In genomic region chr10:6694218-6694850, GRCm38 (mm10) we compare ENCODE assay signal across 8 mouse cellular contexts.
DNase-seq lines count a peak whose midpoint lies in the region; ATAC-seq and TF ChIP-seq lines count a peak whose summit lies in the region.

No protein-coding gene starts in this region.

- peak; percentile 73 for TF ChIP-seq CTCF in Patski (IDR thresholded peaks at IDR 0.05)
- TF ChIP-seq CTCF in layer of hippocampus, adult 2 months (conservative IDR thresholded peaks at IDR 0.05): peak; percentile 98

- no peak for DNase-seq in Patski (ENCODE audit: low read depth, low spot score)
- peak; percentile 29 for DNase-seq in c-Kit-positive CD71-negative TER-119-negative erythroid progenitor cells, embryonic 14.5 days (ENCODE audit: low read depth)
- peak; percentile 31 for DNase-seq in forebrain, embryonic 10.5 days (ENCODE audit: extremely low spot score, low spot score)
- peak; percentile 56 to 68 for DNase-seq in heart, postnatal 10 days
- DNase-seq in layer of hippocampus, adult 2 months (ENCODE audit: low spot score in 2 of 2): peak; percentile 42 to 59
- DNase-seq in lung, postnatal 25 days (ENCODE audit: low spot score): peak; percentile 12
- peak; percentile 65 to 75 for DNase-seq in right cerebral cortex, postnatal 10 days (ENCODE audit: low spot score in 2 of 2)

- no peak overlapping the region for H3K27ac ChIP-seq in forebrain, embryonic 10.5 days
- no peak overlapping the region for H3K27ac ChIP-seq in layer of hippocampus, adult 2 months

- CTCF ChIA-PET in Patski (lab: Charles Lee): interaction anchor here (1.0 to 1.2 kb wide), 3 partner anchors 8 to 17 kb away, joined by 3 to 4 read pairs (median 4); no protein-coding TSS in a partner anchor

- no peak overlapping the region for H3K4me3 ChIP-seq in forebrain, embryonic 10.5 days
- peak overlapping the region; percentile 16; the same call in 1 of the 2 replicates for H3K4me3 ChIP-seq in layer of hippocampus, adult 2 months

- 57% methylated on average over 13 of the region's 13 CpGs for WGBS in forebrain, embryonic 10.5 days

- in situ Hi-C loops in Patski (cut with MboI; ENCODE audit: low pct_unique_long_range_greater_than_20kb): loop anchor here (25.0 kb wide), 1 partner anchor 832 kb away; no protein-coding TSS in a partner anchor

- POLR2A ChIA-PET in Patski (lab: Charles Lee): no interaction called here

- no peak for ATAC-seq in Patski
- ATAC-seq in monocyte, adult 5-6 weeks (replicated peaks; ENCODE audit: insufficient number of reproducible peaks, low FRiP score, low TSS enrichment, poor library complexity, severe bottlenecking): no peak

- H3K27me3 ChIP-seq in Patski: peaks cover 41% of the 10 kb centered on the region
- no peaks in the 10 kb centered on the region for H3K27me3 ChIP-seq in forebrain, embryonic 10.5 days (ENCODE audit: poor library complexity, severe bottlenecking)

- no peaks in the 10 kb centered on the region for H3K36me3 ChIP-seq in forebrain, embryonic 10.5 days (replicated peaks)

- no peaks in the 10 kb centered on the region; the same call in 1 of the 2 replicates for H3K9me3 ChIP-seq in forebrain, embryonic 10.5 days

- intact Hi-C loops in heart, postnatal 10 days (cut with DNase I): loop anchor here (1.0 to 5.0 kb wide), 2 partner anchors 658 to 847 kb away; no protein-coding TSS in a partner anchor

- no peaks in the 10 kb centered on the region for H3K4me1 ChIP-seq in forebrain, embryonic 10.5 days
